Mouse (Mus musculus) CD4-positive helper T cell, adult 2 months (primary cell): ENCODE results near the gene Bola1.
"Not testable (repeated sequence)": the region's sequence is repeated elsewhere in the genome, so short reads cannot be mapped to it uniquely, and the experiment has no call there.

ENCODE experiments used
- DNase-seq: peaks from one replicate; pipeline ENCODE4 v3.0.0-alpha.2; 2012; ENCODE audit warnings: low read depth, missing footprints, low spot score

The Bola1 gene

DNA sequence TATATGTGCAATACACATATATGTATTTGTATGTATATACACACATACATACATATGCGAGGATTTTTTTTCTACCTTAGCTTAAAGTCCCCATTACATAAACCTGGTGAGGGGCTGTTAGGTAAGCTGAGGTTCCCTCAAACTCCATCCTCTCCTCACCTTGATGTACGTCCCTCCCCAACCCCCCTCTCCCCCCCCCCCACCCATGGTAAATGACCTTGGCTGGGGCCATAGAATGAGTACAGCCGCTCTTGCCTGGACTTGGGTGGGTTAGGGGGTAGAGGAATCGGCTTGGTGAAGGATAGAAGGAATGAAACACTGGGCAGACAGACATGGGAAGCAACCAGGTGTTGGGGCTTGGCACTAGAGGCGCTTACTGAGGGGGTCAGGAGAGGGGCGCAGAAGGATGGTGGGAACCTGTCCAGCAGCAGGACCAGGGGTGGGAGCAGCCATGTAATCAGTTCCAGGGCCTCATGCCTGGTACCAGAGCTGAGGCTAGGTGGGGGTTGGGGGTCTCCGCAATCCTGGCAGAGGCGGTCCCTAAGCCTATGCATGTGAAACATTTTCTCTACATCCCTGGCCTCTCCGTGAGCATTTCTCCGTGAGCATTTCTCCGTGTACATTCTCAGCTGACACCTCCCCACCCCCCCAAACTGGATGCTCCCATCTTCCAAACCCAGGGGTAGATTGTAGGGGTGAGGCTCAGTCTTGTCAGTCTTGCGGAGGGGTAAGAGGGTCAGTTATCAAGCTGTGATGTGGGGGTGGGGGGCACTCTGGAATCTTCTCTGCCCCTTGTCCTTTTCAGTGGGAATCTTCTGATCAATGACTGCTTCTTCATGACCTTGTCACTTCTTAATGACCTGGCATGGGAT is 37.8 kb downstream of the Bola1 start:
- DNase-seq = no peak

DNA sequence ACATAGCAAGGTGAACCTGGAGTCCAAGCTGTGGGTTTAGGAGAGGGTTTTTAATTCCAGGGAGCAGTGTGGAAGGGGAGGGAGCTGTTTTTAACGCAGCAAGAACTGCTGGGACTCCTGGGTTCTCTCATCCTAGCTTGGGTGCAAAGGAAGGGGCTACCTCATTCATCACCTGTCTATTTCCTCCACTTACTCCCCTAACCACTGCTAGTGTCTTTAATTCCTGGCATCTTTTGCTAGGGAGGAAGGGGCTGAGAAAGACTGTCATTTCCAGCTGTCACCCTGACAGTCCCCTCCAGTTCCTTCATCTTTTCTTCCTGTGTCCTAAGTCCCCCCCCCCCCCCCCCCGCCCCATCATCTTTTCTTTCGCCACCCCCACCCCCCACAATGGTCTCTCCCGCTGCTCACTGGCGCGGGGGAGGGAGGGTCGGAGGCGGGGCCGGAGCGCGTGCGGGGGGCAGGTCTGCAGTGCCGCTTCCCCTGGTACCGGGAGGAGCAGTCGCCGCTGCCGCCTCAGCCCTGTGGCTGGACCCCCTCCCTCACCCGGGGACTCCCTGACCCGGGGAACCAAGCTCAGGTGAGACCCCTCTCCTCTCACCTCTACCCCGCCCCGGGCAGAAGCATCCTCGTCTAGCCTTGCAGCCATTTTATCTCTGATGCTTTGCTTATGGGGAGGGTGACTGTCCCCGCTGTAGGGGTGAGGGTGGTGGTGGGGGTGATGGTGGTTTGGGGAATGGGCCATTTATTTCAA is 38.6 kb downstream of the Bola1 start, which contains the start of gene Sv2a:
TSS of gene Sv2a (plus strand) at position 425 of the 751 bp plus-strand sequence.
- DNase-seq = peak; percentile 71

DNA sequence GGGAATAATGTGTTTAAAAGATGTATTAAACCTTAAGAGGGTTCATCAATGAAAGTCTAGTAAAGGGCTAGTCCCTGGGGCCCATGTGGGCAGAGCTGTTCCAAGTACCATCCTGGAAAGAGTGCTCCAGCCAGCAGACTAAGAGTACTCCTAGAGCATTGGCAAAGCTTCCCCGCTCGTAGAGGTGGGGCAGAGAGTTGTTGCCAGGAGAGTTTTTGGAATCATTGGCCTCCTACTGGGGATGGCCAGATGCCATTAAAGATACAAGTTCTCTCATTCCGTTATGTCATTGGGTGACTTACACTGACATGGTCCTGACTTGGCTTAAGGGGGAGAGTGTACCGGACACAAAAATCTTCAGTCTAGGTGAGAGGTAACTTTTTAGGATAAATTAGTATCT is 40.0 kb downstream of the Bola1 start:
- DNase-seq = no peak

DNA sequence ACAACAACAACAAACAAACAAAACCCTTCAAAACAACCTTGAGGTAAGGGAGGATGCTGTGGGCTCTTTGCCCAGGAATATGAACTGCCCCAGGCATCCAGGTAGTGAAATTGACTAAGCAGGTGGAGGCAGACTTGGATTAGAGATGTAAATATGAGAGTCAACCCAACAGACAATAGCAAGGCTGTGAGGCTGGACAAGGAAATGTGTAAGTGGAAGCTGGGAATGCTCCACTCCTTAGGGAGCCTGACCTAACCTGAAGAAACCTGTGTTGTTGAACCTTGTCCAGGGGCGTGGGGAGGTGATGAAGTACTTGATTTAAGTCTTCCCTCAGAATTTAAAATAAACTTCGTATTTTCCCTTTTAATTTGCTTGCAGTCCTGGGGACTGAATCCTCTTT is 40.6 kb downstream of the Bola1 start:
- no peak for DNase-seq

DNA sequence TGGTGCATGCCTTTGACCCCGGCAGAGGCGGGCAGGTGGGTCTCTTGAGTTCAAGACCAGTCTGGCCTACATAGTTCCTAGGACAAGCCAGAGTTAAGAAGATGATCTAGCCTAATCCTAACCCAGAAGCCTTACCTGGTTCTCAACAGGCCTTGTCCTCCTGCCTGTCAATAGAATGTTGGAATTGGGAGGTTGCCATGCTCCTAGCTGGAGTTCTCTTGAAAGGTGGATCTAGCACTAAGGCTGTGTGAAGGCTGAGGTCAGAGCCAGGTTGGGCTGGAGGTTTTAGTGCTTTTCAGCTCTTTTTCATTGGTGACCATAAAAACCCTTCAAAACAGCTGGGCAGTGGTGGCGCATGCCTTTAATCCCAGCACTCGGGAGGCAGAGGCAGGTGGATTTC is 41.1 kb downstream of the Bola1 start:
- DNase-seq = no peak

DNA sequence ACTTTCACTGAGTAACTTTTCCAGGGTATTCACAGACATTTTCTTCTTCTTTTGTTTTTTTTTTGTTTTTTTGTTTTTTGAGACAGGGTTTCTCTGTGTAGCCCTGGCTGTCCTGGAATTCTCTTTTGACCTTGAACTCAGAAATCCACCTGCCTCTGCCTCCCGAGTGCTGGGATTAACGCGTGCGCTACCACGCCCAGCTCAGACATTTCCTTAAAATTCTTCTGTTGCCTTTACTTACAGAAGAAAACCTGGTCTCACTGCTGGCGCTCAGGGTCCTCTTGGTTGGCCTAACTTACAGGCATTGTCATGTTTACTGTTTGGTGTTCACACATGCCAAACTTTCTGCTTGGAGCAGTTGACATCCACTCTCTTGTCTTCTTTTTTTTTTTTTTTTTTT is 44.3 kb downstream of the Bola1 start:
- DNase-seq = no peak

DNA sequence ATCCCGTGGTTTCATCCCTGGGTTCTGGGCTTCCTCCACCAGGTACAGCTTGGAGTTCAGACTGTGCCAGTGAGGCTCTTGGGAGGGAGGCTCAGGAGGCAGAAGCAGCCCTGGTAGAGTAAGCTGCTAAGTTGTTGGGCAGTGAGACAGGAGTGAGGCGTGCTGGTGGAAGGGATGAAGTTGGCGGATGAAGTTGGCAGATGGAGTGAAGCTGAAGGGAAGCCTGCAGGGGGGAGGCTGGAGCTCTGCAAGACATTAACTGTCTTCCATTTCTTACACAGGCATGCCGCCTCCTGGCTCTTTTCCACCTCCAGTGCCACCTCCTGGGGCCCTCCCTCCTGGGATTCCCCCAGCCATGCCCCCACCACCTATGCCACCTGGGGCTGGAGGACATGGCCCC is 45.5 kb downstream of the Bola1 start:
- DNase-seq = not testable (repeated sequence)

DNA sequence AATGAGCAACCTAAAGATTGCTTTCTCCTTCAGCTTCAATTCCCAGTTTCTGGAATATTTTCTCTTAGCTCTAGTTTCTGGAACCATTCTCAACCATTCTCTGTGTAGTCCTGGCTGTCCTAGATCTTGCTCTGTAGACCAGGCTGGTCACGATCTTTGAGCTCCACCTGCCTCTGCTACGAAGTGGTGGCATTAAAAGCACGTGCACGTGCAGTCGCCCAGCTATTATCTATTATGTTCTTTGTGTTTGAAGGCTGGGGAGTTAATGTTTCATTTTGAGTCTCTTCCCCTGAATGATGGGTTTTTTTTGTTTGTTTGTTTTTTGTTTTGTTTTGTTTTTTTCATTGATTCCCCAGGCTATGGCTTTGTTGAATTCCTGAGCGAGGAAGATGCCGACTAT is 46.3 kb downstream of the Bola1 start:
- DNase-seq = no peak

DNA sequence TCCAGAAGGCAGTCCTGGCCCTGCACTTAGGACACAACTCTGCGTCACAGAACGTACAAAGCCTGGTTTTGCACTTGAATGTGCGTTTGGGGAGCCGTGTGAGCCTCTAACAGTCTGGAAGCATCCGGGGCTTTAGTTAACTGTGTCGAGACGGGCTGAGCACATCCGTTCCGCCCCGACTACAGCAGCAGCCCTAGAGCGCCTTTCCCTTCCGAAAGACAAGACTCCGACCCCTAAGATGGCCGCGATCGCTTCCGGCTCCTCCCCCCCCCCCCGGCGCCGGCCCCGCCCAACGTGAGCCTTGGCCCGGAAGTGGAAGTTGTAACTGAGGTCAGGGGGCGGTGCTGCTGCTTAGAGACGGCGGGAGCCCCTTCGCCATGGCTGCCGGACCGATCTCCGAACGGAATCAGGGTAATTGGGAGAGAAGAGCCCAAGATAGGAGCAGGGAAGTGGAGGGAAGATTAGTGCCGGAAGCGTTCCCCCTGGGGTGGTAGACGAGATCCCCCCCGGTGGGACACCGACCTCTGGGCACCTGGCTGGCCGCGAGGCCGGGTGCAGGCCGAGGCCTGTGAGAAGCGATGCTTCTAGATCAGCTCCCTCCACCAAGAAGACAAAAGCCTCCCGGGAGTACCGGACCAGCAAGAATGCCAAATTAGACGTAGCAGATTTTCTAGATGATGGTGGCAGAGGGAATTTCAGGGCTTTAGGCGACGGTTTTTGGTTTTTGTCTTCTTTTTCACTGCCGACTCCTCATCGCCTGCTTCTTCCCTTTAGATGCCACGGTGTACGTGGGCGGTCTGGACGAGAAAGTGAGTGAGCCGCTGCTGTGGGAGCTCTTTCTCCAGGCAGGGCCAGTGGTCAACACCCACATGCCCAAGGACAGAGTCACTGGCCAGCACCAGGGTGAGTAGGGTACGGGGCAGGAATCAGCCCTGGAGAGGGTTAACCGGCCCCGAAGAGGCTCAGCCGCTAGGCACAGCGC is 47.0 kb downstream of the Bola1 start, which contains the start of gene Sf3b4:
TSS of gene Sf3b4 (plus strand) at position 136 of the 982 bp plus-strand sequence.
- peak; percentile 97 for DNase-seq

DNA sequence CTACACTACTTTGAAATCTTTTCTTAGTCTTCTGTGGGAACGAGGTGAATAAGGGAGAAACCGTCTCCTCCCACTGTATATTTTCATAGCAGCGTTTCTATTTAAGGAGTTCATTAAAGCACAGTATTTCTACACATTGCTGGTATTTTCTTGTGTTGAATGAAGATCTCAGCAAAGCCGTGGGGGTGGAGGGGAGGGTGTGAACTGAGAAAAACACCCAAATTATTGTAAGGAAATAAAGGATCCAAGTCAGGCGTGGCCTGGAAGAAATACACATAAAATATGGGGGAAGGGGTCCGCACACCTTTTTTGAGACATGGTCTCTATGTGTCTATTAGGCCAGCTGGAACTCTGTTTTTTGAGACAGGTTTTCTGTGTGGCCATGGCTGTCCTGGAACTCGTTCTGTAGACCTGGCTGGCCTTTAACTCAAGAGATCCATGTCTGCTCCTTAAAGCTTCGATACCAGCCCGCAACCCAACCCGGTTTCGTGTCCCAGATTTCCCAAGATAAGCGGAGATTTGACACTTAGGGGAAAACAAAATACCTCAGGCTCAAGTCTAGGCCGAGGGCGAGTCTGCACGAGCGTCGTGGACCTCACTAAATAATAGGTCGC is 47.8 kb downstream of the Bola1 start:
- no peak for DNase-seq

DNA sequence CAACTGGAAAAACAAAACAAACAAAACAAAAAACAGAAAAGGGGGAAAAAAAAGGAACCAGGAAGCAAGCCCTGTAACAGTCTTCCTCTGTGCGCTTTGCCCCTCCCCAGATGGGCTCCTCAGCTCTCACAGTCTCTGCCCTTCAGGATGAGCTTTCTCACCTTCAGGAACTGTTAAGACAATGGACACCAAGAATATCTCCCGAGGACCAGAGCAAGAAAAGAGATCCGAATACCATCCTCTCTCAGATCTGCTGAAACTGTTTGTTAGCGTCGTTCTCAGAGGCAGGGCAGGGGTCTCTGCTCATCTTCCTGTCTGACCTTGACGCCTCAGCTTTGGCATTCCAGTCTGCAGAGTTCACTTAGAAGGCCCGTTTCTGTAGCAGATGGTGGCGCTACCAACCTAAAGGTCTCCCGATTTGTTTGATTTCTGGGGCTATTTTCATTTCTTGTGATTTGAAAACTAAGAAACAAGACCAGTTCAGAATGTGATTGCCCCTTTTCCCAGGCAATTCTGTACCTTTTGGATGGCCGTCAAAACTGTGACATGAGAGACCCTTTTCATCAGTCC is 48.4 kb downstream of the Bola1 start:
- DNase-seq = no peak

DNA sequence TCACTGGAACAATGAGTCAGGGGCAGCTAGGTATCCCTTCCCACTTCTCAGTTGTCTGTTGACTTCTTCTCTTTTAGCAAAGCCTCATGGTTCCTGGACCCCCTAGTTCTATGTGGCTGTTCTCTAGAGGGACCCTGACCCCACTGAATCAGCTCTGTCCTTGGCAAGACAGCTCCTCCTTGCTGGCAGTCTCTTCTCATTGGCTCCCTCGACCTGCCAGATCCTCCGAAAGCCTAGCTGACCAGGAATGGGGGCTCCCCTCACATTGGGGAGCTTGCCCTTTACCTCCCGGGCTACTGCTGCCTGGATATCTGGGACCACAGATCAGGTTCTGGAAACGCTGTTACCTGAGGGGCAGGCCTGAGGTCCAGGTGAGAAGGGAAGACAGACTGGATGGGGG is 49.2 kb downstream of the Bola1 start:
- no peak for DNase-seq

DNA sequence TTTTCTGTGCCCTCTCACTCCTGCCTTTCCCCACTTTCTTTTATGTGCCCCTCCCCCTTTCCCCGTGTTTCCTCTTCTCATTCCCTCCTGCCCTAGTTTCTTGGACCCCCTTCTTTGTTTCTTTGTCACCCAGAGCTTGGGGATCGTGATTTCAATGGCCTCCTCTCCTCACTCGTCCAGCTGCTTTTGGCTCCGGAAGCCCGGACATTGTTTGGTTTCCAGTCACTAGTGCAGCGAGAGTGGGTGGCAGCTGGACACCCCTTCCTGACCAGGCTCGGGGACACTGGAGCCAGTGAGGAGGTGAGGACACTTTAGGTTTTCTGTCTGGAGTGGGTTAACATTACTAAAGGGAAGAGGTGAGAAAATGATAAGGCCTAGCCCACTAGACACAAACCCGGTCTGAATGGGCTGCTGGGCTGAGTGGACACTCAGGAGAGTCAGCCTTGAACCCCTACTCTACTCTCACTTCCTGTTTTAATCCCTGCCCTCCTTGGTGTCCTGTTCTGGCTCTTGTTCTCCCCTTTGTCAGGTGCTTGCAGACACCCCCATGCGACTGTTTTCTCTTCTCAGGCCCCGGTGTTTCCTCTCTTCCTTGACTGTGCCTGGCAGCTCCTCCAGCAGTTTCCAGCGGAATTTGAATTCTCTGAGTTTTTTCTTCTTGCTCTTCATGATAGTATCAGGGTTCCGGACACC is 50.9 kb downstream of the Bola1 start:
- no peak for DNase-seq

DNA sequence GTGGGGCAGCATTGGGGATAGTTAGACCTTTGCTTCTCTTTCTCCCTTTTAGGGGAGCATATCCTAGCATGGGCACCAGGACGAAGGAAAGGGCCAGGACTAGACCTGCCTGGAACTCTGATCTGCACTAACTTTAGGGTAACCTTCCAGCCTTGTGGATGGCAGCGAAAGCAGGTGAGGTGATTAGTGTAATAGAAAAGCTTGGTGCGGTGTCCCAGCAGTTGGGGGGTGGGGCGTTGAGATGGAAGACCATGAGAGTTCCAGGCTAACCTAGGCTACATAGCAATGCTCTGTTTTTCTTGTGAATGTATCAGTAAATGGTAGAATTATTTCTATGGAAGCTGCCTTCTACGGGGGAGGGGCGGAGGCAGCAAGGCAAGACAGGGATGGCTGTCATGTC is 56.5 kb downstream of the Bola1 start:
- no peak for DNase-seq

DNA sequence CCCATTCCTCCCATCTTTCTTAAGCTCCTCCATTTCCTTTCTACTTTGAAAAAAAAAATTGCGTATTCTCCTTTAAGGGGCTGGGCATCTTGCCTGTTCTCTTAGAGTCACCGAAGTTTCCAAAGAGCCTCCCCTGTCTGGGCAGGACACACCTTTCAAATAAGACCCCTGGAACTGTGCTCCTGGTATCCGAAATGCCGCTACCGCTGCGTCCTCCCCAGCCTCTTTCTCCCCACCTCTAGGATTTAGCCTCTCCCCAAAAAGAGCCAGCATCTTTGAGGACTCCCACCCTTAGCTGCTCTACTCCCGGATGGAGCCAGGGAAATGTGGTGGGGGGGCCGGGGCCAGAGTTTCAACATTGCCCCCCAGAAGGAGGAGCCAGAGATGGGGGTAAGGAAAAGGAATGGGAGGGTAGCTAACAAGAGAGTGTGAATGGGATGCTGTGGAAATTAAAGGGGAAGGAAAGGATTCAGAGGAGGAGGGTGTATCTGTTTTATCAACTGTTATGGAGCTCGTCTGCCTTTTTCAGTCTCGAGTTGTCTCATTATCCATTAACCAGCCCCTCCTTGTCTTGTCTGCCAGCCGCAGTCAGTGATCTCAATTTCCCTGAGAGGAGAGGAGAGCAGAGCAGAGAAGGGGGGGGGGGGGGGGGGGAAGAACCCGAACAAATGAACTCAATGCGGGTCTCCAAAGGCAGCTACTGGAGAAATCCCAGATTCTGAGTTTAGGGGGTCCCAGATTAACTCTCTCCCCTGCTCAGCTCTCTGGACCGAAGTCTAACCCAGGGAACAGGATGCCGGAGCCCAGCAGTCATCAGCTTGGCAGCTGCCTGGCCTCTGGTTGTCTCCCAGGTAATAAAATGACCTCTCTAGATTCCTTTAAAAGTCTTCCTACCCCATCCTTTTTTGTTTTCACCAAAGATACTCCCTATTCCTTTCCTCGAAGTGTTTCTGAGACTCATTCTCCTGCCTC is 57.4 kb downstream of the Bola1 start, which contains the start of gene Mtmr11:
TSS of gene Mtmr11 (plus strand) at position 136 of the 972 bp plus-strand sequence.
- no peak for DNase-seq

DNA sequence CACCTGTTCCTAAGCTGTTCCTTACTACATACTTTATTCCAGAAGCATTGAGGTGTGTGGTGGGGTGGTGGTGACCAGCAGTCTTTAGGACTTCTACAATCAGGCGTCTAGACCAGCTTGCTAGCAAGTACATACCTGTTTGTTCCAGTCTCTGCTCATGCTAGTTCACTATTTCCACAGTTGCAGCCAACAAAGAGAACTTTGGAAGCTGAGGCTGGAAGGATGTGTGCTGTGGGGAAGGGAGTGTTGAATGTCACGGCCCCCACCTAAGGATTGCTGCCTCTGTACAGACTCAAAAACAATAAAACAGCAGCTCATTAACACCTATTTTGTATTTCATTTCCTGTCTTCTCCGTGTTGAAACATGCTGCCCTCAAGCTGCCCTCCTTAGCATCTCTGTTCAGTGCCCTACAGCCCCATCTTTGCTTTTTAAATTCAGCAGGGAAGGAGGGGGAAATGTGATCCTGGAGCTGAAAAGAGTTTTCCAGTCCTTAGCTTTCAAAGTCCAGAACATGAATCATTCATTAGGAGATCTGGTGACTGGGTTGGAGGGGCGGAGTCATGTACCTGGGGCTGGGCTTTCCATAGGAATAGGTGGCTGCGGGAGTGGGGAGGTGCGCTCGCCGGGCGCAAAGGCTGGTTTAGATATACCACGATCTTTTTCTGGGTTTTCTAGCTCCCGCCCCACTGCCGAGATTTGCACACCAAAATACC is 58.5 kb downstream of the Bola1 start:
- DNase-seq = peak; percentile 29

DNA sequence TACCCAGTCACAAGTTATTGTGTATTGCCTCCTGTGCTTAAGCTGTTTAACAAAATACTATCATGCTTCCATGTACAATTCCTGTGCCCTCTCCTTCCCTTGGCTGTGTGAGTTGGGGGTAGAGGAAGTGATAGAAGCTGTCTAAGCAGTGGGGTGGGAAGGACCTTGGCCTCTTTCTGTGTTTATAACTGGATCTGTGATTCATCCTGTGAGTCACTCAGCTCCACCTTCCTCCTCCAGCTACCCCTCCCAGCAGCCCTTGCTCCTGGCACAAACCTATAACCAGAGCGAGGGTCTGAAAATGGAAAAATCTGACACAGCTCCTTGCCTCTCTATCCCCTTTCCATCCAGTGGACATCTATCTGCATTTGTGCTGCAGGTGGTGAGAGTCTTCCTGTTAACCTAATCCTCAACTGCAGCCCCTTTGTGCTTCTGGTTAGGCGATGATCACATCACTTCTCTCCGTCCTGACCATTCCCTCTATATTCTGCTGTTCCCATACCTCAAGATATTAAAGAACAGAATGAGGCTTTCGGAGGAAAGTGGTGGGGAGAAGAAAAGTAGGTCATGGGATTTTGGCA is 59.2 kb downstream of the Bola1 start:
- DNase-seq = no peak

DNA sequence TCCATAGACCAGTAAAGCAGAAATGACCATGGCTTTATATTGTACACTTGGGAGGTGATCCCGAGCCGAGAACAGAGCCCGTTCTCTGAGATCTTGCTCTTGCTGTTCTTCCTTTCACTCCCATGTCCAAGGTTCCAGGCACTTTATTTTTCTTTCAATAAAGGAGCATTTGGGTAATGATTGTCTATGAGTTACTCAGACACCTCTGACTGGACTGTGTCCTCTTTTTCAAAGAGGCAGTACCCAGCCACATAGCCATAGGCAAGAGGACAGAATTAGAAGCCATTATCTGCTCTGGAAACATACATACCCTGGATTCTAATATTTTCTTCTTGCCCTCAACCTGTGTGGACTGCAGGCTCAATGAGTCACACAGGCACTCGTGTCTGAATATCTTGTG is 59.7 kb downstream of the Bola1 start:
- DNase-seq = no peak
